Mouse (Mus musculus) liver, postnatal 0 days (tissue): ENCODE data around the gene Arhgap23.

Source experiments
- CTCF ChIP-seq: sonication (generic); IDR thresholded peaks from 2 replicates; pipeline ENCODE4 v1.5.1; 2016; ENCODE audit warnings: antibody characterized with exemption, low read depth
- EP300 ChIP-seq: IDR thresholded peaks from 2 replicates; pipeline ENCODE4 v1.6.1; 2016; ENCODE audit warnings: antibody characterized with exemption, low read depth, mild to moderate bottlenecking

GRCm38 (mm10) chr11:97500720-97501448 lies 85.6 kb downstream of the Arhgap23 start:
- TF ChIP-seq CTCF (no peak), EP300 (no peak)
